Mouse (Mus musculus): ENCODE measurements around the gene Ezr.

- TF ChIP-seq GATA1 (IDR thresholded peaks at IDR 0.05; ENCODE audit: low read length): no peak
- TF ChIP-seq TAL1 (IDR thresholded peaks at IDR 0.05; ENCODE audit: low read length): no peak
Measured at GRCm38 (mm10) chr17:6755873-6756272, 26.7 kb downstream of the Ezr start.
